Mouse (Mus musculus): ENCODE data around the gene Tmem169.
A peak's percentile ranks its signal among the peaks of the same experiment; 100 is the strongest.

Tmem169 gene

GRCm38 (mm10) chr1:72286904-72287303, 2.7 kb downstream of the Tmem169 start:
- DNase-seq (ENCODE audit: low spot score), result no peak

GRCm38 (mm10) chr1:72287893-72288292, 3.7 kb downstream of the Tmem169 start:
- no peak for DNase-seq (ENCODE audit: low spot score)

GRCm38 (mm10) chr1:72288527-72289150, 4.5 kb downstream of the Tmem169 start:
- no peak for DNase-seq (ENCODE audit: low spot score)

GRCm38 (mm10) chr1:72290896-72291295, 6.7 kb downstream of the Tmem169 start:
- DNase-seq (ENCODE audit: low spot score), result no peak

- no peak for DNase-seq (ENCODE audit: low spot score)
Observed at GRCm38 (mm10) chr1:72291421-72291820, 7.3 kb downstream of the Tmem169 start.

- DNase-seq (ENCODE audit: low spot score), result no peak
Observed at GRCm38 (mm10) chr1:72291925-72292324, 7.8 kb downstream of the Tmem169 start.

- DNase-seq (ENCODE audit: low spot score), result no peak
Observed at GRCm38 (mm10) chr1:72293869-72294663, 9.9 kb downstream of the Tmem169 start.

- DNase-seq (ENCODE audit: low spot score), result no peak
Observed at GRCm38 (mm10) chr1:72295746-72296145, 11.6 kb downstream of the Tmem169 start.

GRCm38 (mm10) chr1:72301845-72302244, 17.7 kb downstream of the Tmem169 start:
- no peak for DNase-seq (ENCODE audit: low spot score)

GRCm38 (mm10) chr1:72306241-72306640, 22.1 kb downstream of the Tmem169 start:
- DNase-seq (ENCODE audit: low spot score), result no peak

- no peak for DNase-seq (ENCODE audit: low spot score)
Observed at GRCm38 (mm10) chr1:72306679-72307181, 22.6 kb downstream of the Tmem169 start.

GRCm38 (mm10) chr1:72307317-72307798, 23.2 kb downstream of the Tmem169 start, which contains the start of gene Xrcc5:
Gene Xrcc5 (plus strand): TSS chr1:72307421.
- DNase-seq (ENCODE audit: low spot score), result peak; percentile 84

- DNase-seq (ENCODE audit: low spot score), result no peak
Observed at GRCm38 (mm10) chr1:72308919-72309318, 24.8 kb downstream of the Tmem169 start.

GRCm38 (mm10) chr1:72309744-72310424, 25.7 kb downstream of the Tmem169 start:
- DNase-seq (ENCODE audit: low spot score), result no peak

GRCm38 (mm10) chr1:72312701-72313398, 28.7 kb downstream of the Tmem169 start:
- no peak for DNase-seq (ENCODE audit: low spot score)

GRCm38 (mm10) chr1:72313399-72314039, 29.4 kb downstream of the Tmem169 start:
- no peak for DNase-seq (ENCODE audit: low spot score)

- no peak for DNase-seq (ENCODE audit: low spot score)
Observed at GRCm38 (mm10) chr1:72315447-72315846, 31.3 kb downstream of the Tmem169 start.

- no peak for DNase-seq (ENCODE audit: low spot score)
Observed at GRCm38 (mm10) chr1:72316409-72316808, 32.2 kb downstream of the Tmem169 start.

- DNase-seq (ENCODE audit: low spot score), result no peak
Observed at GRCm38 (mm10) chr1:72316901-72317300, 32.7 kb downstream of the Tmem169 start.

GRCm38 (mm10) chr1:72320759-72321158, 36.6 kb downstream of the Tmem169 start:
- no peak for DNase-seq (ENCODE audit: low spot score)

GRCm38 (mm10) chr1:72323248-72323647, 39.1 kb downstream of the Tmem169 start:
- no peak for DNase-seq (ENCODE audit: low spot score)

Data from ovary, postnatal 14 days (tissue).